Comparison of ENCODE assay signal across 16 mouse cellular contexts in genomic region chr6:4583485-4583884, GRCm38 (mm10). TPM values are rescaled to one million over a fixed set of nuclear protein-coding genes. Genes with fewer than 3 reads are reported as not detected.
DNase-seq lines count a peak whose midpoint lies in the region; ATAC-seq and TF ChIP-seq lines count a peak whose summit lies in the region.
"Had no signal": no experiment of that assay in that cellular context is flagged by ENCODE, and none has a peak within 500 bp of the region (broad histone marks: within the 10 kb centered on the region; RNA-seq: fewer than 3 reads in every experiment).

No protein-coding gene starts in this region.

- peaks cover 21% of the 10 kb centered on the region for H3K4me1 ChIP-seq in forebrain, embryonic 10.5 days
- no peaks in the 10 kb centered on the region for H3K4me1 ChIP-seq in forebrain, embryonic 16.5 days (replicated peaks; ENCODE audit: control insufficient read depth, insufficient read depth, low read length)
- no peaks in the 10 kb centered on the region for H3K4me1 ChIP-seq in lung, postnatal 0 days (ENCODE audit: insufficient read depth, low read depth, low read length)
- H3K4me1 ChIP-seq in forebrain, embryonic 14.5 days (ENCODE audit: control insufficient read depth, insufficient read depth, low read length), result no peaks in the 10 kb centered on the region
- no peaks in the 10 kb centered on the region for H3K4me1 ChIP-seq in stomach, embryonic 15.5 days
- H3K4me1 ChIP-seq: hindbrain, embryonic 12.5 days had no signal

- H3K4me3 ChIP-seq in forebrain, embryonic 10.5 days, result no peak overlapping the region
- no peak overlapping the region for H3K4me3 ChIP-seq in forebrain, embryonic 16.5 days (replicated peaks; ENCODE audit: low read length)
- no peak overlapping the region for H3K4me3 ChIP-seq in lung, postnatal 0 days (ENCODE audit: low read depth, low read length)
- H3K4me3 ChIP-seq in forebrain, embryonic 14.5 days (ENCODE audit: low read depth, low read length), result no peak overlapping the region
- H3K4me3 ChIP-seq in stomach, embryonic 15.5 days (replicated peaks), result no peak overlapping the region
- H3K4me3 ChIP-seq: hindbrain, embryonic 12.5 days; myocyte had no signal

- no peak for DNase-seq in forebrain, embryonic 10.5 days (ENCODE audit: extremely low spot score, low spot score)
- peak; percentile 46 for DNase-seq in lung, postnatal 0 days (ENCODE audit: low spot score)
- no peak for DNase-seq in lung, adult 18-20 months
- DNase-seq in forebrain, embryonic 14.5 days (ENCODE audit: low spot score), result no peak
- DNase-seq in right cerebral cortex, adult 18-20 months, result no peak
- DNase-seq in cerebellum, postnatal 36 days, result no peak
- DNase-seq: cerebellum, postnatal 25 days; gastrocnemius, postnatal 25 days; heart, postnatal 10 days; retina, postnatal 1 day had no signal

- 41% methylated on average over 6 of the region's 6 CpGs for WGBS in forebrain, embryonic 10.5 days
- WGBS in forebrain, embryonic 16.5 days, result 26% methylated on average over 6 of the region's 6 CpGs
- WGBS in lung, postnatal 0 days, result 31% methylated on average over 6 of the region's 6 CpGs
- 24% methylated on average over 6 of the region's 6 CpGs for WGBS in forebrain, embryonic 14.5 days
- 43% methylated on average over 6 of the region's 6 CpGs for WGBS in stomach, embryonic 15.5 days

- no peak for TF ChIP-seq CTCF in lung, postnatal 0 days (IDR thresholded peaks at IDR 0.05)

- H3K9ac ChIP-seq in forebrain, embryonic 16.5 days (replicated peaks; ENCODE audit: low read depth, low read length), result no peak overlapping the region
- H3K9ac ChIP-seq in lung, postnatal 0 days (replicated peaks; ENCODE audit: low read depth), result no peak overlapping the region
- no peak overlapping the region for H3K9ac ChIP-seq in forebrain, embryonic 14.5 days (ENCODE audit: low read length)
- H3K9ac ChIP-seq in stomach, embryonic 15.5 days, result no peak overlapping the region
- H3K9ac ChIP-seq: hindbrain, embryonic 12.5 days; liver, embryonic 14.5 days had no signal

- ATAC-seq in forebrain, embryonic 16.5 days, result no peak
- peak; percentile 57 for ATAC-seq in lung, postnatal 0 days
- peak; percentile 50; the same call in 1 of the 2 replicates for ATAC-seq in forebrain, embryonic 14.5 days
- ATAC-seq in stomach, embryonic 15.5 days (ENCODE audit: insufficient read depth, low FRiP score, low read depth), result peak; percentile 84
- ATAC-seq: CD4-positive, CD25-positive, alpha-beta regulatory T cell, adult 4 months had no signal

- no peaks in the 10 kb centered on the region for H3K36me3 ChIP-seq in forebrain, embryonic 10.5 days (replicated peaks)
- H3K36me3 ChIP-seq in forebrain, embryonic 16.5 days (ENCODE audit: control insufficient read depth, insufficient read depth), result no peaks in the 10 kb centered on the region
- no peaks in the 10 kb centered on the region for H3K36me3 ChIP-seq in lung, postnatal 0 days (ENCODE audit: insufficient read depth, low read length)
- H3K36me3 ChIP-seq in forebrain, embryonic 14.5 days (ENCODE audit: control insufficient read depth, insufficient read depth, low read length), result no peaks in the 10 kb centered on the region
- H3K36me3 ChIP-seq in stomach, embryonic 15.5 days, result no peaks in the 10 kb centered on the region
- H3K36me3 ChIP-seq: hindbrain, embryonic 12.5 days had no signal

- TF ChIP-seq EP300 in lung, postnatal 0 days (IDR thresholded peaks at IDR 0.05), result no peak

- H3K9me3 ChIP-seq in forebrain, embryonic 10.5 days, result no peaks in the 10 kb centered on the region
- no peaks in the 10 kb centered on the region for H3K9me3 ChIP-seq in forebrain, embryonic 16.5 days (ENCODE audit: control insufficient read depth, low read length)
- no peaks in the 10 kb centered on the region for H3K9me3 ChIP-seq in lung, postnatal 0 days (ENCODE audit: low read length)
- H3K9me3 ChIP-seq in forebrain, embryonic 14.5 days (replicated peaks; ENCODE audit: control insufficient read depth, low read length), result no peaks in the 10 kb centered on the region
- H3K9me3 ChIP-seq in stomach, embryonic 15.5 days, result no peaks in the 10 kb centered on the region
- H3K9me3 ChIP-seq: hindbrain, embryonic 12.5 days had no signal

- H3K27me3 ChIP-seq in forebrain, embryonic 10.5 days (ENCODE audit: poor library complexity, severe bottlenecking), result peaks cover 4% of the 10 kb centered on the region; the same call in 1 of the 2 replicates
- no peaks in the 10 kb centered on the region for H3K27me3 ChIP-seq in forebrain, embryonic 16.5 days (replicated peaks; ENCODE audit: control insufficient read depth, insufficient read depth, low read length)
- no peaks in the 10 kb centered on the region for H3K27me3 ChIP-seq in lung, postnatal 0 days (replicated peaks; ENCODE audit: insufficient read depth, low read length)
- H3K27me3 ChIP-seq in forebrain, embryonic 14.5 days (replicated peaks; ENCODE audit: control insufficient read depth, insufficient read depth, low read length), result no peaks in the 10 kb centered on the region
- no peaks in the 10 kb centered on the region for H3K27me3 ChIP-seq in stomach, embryonic 15.5 days (replicated peaks)

- no peak overlapping the region for H3K4me2 ChIP-seq in forebrain, embryonic 16.5 days (ENCODE audit: low read length)
- no peak overlapping the region for H3K4me2 ChIP-seq in lung, postnatal 0 days (replicated peaks; ENCODE audit: low read depth, low read length)
- no peak overlapping the region for H3K4me2 ChIP-seq in forebrain, embryonic 14.5 days (ENCODE audit: low read length)
- H3K4me2 ChIP-seq in stomach, embryonic 15.5 days, result no peak overlapping the region
- H3K4me2 ChIP-seq: hindbrain, embryonic 12.5 days had no signal

- H3K27ac ChIP-seq in forebrain, embryonic 10.5 days, result peak overlapping the region; percentile 51; the same call in 1 of the 2 replicates
- H3K27ac ChIP-seq in forebrain, embryonic 16.5 days (ENCODE audit: low read length), result no peak overlapping the region
- H3K27ac ChIP-seq in lung, postnatal 0 days (ENCODE audit: low read length), result no peak overlapping the region
- no peak overlapping the region for H3K27ac ChIP-seq in forebrain, embryonic 14.5 days (ENCODE audit: low read depth, low read length)
- no peak overlapping the region for H3K27ac ChIP-seq in stomach, embryonic 15.5 days
- H3K27ac ChIP-seq: hindbrain, embryonic 12.5 days; liver, embryonic 14.5 days had no signal

RNA-seq across cellular contexts. Expression of gene Casd1, which starts 17.2 kb away (rescaled TPM):
- 34.5 and 34.7 TPM in 2 replicates for polyA plus RNA-seq in forebrain, embryonic 10.5 days (2016; fragmentation: Nextera tagmentation; extraction: Ambion mirVana)
- 36.8 and 41.7 TPM in 2 replicates for polyA plus RNA-seq in forebrain, embryonic 16.5 days (2015; fragmentation: Nextera tagmentation; extraction: Ambion mirVana)
- polyA plus RNA-seq in lung, postnatal 0 days (2015; fragmentation: Nextera tagmentation; extraction: Ambion mirVana), result 18.4 and 21.7 TPM in 2 replicates
- 41.8 and 43.5 TPM in 2 replicates for polyA plus RNA-seq in forebrain, embryonic 14.5 days (2014; fragmentation: Nextera tagmentation; extraction: Ambion mirVana)
- polyA plus RNA-seq in stomach, embryonic 15.5 days (2015; fragmentation: Nextera tagmentation; extraction: Ambion mirVana), result 25.2 and 25.5 TPM in 2 replicates
